Mouse (Mus musculus) 3T3-L1 (cell line): ENCODE measurements around the gene Slc9b2.
A peak's percentile ranks its signal among the peaks of the same experiment; 100 is the strongest.

Source experiments
- DNase-seq: peaks from one replicate; pipeline ENCODE4 v3.0.0-alpha.2; 2015; ENCODE audit warnings: low read depth, low spot score

The Slc9b2 gene

DNA sequence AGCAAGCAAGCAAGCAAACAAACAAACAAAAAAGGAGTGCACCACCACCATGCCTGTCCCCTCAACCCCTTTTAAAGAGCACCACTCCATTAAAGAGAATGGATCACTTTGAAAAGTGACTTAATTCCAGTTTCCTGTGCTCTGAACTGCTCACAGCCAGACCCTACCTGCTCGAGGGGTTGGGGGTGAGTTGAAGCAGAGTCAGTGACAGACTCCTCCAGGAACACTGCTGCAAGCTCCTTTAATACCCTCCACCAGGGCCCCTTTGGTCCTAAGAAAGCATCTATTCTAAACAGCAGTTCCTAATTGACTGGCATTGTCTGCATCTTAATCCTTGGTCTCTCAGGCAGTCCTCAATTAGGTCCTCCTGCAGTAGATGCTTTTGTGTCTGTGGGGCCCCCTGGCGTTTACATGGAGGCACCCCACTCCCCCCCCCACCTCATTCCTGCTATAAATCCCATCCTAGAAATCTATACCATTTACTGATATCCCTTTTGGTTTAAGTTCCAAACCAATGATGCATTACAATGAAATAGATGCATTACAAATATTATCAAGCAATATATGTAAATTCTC lies 5.5 kb downstream of the Slc9b2 start:
- no peak for DNase-seq

GRCm38 (mm10) chr3:135313727-135314126 lies 6.2 kb downstream of the Slc9b2 start:
- no peak for DNase-seq

GRCm38 (mm10) chr3:135314811-135315210 lies 7.3 kb downstream of the Slc9b2 start:
- DNase-seq = no peak

DNA sequence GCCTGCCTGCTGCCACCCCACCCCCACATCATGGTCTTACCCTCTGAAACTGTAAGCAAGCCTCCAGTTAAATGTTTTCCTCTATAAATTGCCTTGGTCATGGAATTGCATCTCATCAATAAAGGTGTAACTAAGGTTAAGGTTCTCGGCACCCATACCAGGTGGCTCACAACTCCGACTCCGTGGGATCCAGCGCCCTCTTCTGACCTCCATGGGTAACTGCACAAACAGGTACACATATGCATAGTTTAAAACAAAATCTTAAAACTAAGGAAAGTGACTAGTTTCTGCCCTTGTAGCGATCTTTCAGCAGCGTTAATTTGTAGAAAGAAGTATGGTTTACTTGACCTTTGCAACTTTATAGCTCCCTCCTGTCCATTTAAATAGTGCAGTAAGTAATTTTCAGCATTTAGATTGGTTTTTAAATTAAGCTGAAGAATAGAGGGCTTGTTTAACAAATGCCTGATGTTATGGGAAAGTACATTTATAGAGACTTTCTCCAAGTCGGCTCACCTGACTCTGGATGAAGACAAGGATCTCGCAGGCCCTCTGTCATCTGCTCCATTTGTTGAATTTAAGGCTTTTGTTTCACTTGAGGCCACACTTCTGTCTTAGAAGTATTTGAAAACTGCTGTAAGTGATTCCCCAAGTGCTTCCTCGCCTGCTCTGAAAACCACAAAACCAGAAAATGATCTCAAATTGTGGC lies 8.4 kb downstream of the Slc9b2 start:
- no peak for DNase-seq

- DNase-seq = no peak
Observed at GRCm38 (mm10) chr3:135318331-135318730, 10.8 kb downstream of the Slc9b2 start.

GRCm38 (mm10) chr3:135324354-135324753 lies 16.9 kb downstream of the Slc9b2 start:
- DNase-seq = no peak

DNA sequence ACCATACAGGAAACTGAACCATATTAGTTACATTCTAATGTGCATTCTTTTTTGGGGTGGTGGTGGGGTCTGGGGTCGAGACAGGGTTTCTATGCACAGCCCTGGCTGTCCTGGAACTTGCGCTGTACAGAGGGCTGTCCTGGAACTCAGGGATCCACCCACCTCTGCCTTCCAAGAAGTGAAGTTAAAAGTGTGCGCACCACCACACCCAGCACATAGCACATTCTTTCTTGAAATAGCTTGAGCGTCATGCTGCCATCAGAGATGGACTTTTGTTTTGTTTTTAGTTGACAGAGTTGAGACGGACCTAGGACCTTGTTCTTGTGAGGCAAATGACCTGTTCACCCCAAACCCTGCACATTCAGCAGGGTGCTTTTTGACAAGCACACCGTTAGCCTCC lies 19.7 kb downstream of the Slc9b2 start:
- DNase-seq = no peak

GRCm38 (mm10) chr3:135327601-135328000 lies 20.1 kb downstream of the Slc9b2 start:
- DNase-seq = peak; percentile 27

GRCm38 (mm10) chr3:135328560-135328959 lies 21.1 kb downstream of the Slc9b2 start:
- DNase-seq = peak; percentile 71

DNA sequence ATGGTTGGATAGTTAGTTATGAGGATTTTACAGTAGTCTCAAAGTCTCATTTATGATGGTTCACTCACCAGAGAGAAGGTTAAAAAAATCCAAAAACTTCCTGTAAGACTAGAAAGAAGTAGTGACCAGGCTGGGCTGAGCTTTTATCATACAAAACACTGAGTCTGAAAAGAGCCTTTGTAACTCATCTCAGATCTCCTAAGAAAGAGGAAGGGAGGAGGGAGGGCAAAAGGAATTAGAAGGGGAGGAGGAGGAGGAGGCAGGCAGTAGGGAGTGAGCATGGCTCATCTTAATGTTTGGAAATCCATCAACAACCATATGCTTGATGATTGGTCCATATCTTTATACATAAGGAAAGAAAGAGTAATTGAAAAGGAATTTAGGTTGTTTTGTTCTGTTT lies 25.2 kb downstream of the Slc9b2 start:
- DNase-seq = no peak

GRCm38 (mm10) chr3:135333763-135334162 lies 26.3 kb downstream of the Slc9b2 start:
- DNase-seq = no peak

- DNase-seq = no peak
Observed at GRCm38 (mm10) chr3:135347739-135348264, 40.3 kb downstream of the Slc9b2 start, which contains the start of gene Slc9b1. TSS of gene Slc9b1 (plus strand) at chr3:135348029.

DNA sequence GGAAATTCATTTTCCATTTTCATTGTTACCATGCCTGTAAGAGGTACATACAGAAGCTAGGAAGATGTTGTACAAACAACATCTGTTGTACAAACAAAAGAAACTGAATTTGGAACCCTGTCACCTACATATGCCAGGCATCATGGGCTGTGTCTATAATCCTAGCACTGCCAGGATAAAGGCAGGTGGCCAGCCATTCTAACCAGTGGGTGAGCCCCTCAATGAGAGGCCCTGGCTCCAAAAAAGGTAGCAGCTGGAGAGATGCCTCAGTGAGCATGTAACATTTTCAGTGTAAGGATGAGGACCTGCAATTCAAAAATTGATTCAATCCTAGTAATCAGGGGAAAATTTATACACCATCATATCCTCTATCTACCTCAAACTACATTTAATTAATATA lies 41.5 kb downstream of the Slc9b2 start:
- no peak for DNase-seq

GRCm38 (mm10) chr3:135351857-135352256 lies 44.4 kb downstream of the Slc9b2 start:
- DNase-seq = no peak

GRCm38 (mm10) chr3:135357394-135357793 lies 49.9 kb downstream of the Slc9b2 start:
- DNase-seq = no peak

DNA sequence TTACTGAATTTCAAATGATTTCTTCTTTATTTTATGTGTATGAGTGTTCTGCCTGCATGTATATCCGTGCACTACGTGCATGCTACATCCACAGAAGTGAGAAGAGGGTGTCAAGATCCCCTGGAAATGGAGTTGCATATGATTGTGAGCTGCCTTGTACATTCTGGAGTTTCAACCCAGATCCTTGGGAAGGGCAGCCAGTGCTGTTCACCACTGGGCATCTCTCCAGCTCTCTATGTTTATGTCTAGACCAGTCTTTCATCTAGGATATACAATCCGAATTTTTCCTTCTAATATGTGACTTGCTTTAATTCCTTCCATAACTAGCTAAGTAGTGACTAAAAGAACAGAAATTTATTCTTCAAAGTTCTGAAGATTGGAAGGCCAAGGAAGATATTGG lies 68.3 kb downstream of the Slc9b2 start:
- no peak for DNase-seq

- DNase-seq = no peak
Observed at GRCm38 (mm10) chr3:135377445-135377844, 69.9 kb downstream of the Slc9b2 start.

GRCm38 (mm10) chr3:135379868-135380267 lies 72.4 kb downstream of the Slc9b2 start:
- DNase-seq = no peak

DNA sequence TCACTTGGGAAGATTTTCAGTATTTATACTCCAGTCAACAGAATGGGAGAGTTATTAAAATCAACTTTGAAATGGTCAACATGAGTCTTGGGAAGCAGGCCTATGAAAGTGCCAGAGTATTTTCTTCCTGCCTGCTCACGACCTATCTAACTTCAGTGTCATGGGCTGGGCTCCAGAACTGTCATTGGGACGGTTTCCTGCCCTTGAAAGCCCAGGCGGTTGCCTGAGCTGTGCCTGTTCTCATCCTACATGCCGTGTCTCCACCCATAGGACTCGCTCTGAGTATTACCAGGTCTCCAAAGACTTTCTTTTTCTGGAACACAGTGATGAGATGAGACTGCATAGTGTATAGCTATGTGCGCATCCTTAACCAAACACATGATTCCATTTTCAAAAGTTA lies 85.7 kb downstream of the Slc9b2 start:
- DNase-seq = no peak
